Mouse (Mus musculus): ENCODE measurements around the gene Rps25.
A peak's percentile ranks its signal among the peaks of the same experiment; 100 is the strongest.
"Not testable (repeated sequence)": the region's sequence is repeated elsewhere in the genome, so short reads cannot be mapped to it uniquely, and the experiment has no call there.

The Rps25 gene

GRCm38 (mm10) chr9:44406906-44407751 lies at the start of gene Rps25, which contains the start of gene Trappc4:
Gene Rps25, plus strand, starts transcription at chr9:44407139.
Gene Trappc4, minus strand, starts transcription at chr9:44407600.
- peak; percentile 89 to 91 for DNase-seq

GRCm38 (mm10) chr9:44357207-44357606 lies 49.7 kb upstream of the Rps25 start:
- DNase-seq: peak in 1 of 2 experiments; percentile 23

GRCm38 (mm10) chr9:44361190-44361917 lies 45.6 kb upstream of the Rps25 start, which contains the start of gene Vps11:
Gene Vps11, minus strand, starts transcription at chr9:44361670.
- peak; percentile 93 to 95 for DNase-seq

- not testable (repeated sequence) for DNase-seq
Measured at GRCm38 (mm10) chr9:44361931-44362330, 45.0 kb upstream of the Rps25 start.

GRCm38 (mm10) chr9:44364480-44364879 lies 42.5 kb upstream of the Rps25 start:
- peak in 1 of 2 experiments; percentile 28 for DNase-seq

GRCm38 (mm10) chr9:44373386-44373785 lies 33.6 kb upstream of the Rps25 start:
- no peak for DNase-seq

- no peak for DNase-seq
Measured at GRCm38 (mm10) chr9:44376141-44376540, 30.8 kb upstream of the Rps25 start.

GRCm38 (mm10) chr9:44377335-44377734 lies 29.6 kb upstream of the Rps25 start:
- DNase-seq: not testable (repeated sequence)

- DNase-seq: no peak
Measured at GRCm38 (mm10) chr9:44378153-44378730, 28.7 kb upstream of the Rps25 start.

GRCm38 (mm10) chr9:44379054-44379834 lies 27.7 kb upstream of the Rps25 start, which contains the start of gene Hyou1:
Gene Hyou1, plus strand, starts transcription at chr9:44379490.
- DNase-seq: peak; percentile 99

GRCm38 (mm10) chr9:44379862-44380261 lies 27.1 kb upstream of the Rps25 start:
- DNase-seq: no peak

- DNase-seq: no peak
Measured at GRCm38 (mm10) chr9:44384596-44384995, 22.3 kb upstream of the Rps25 start.

GRCm38 (mm10) chr9:44387221-44387620 lies 19.7 kb upstream of the Rps25 start:
- no peak for DNase-seq

- DNase-seq: peak; percentile 55 to 56
Measured at GRCm38 (mm10) chr9:44389273-44389672, 17.7 kb upstream of the Rps25 start.

- DNase-seq: peak; percentile 60 to 66
Measured at GRCm38 (mm10) chr9:44391466-44391865, 15.5 kb upstream of the Rps25 start.

GRCm38 (mm10) chr9:44396684-44397411 lies 10.1 kb upstream of the Rps25 start, which contains the start of gene Slc37a4:
Gene Slc37a4, plus strand, starts transcription at chr9:44396852.
- peak; percentile 84 to 90 for DNase-seq

GRCm38 (mm10) chr9:44398087-44398486 lies 8.9 kb upstream of the Rps25 start:
- DNase-seq: no peak

GRCm38 (mm10) chr9:44398551-44398950 lies 8.4 kb upstream of the Rps25 start:
- no peak for DNase-seq

GRCm38 (mm10) chr9:44399114-44399794 lies 7.7 kb upstream of the Rps25 start:
- no peak for DNase-seq

GRCm38 (mm10) chr9:44399795-44400114 lies 7.2 kb upstream of the Rps25 start:
- no peak for DNase-seq

- no peak for DNase-seq
Measured at GRCm38 (mm10) chr9:44401081-44401480, 5.9 kb upstream of the Rps25 start.
